In the genomic region with DNA sequence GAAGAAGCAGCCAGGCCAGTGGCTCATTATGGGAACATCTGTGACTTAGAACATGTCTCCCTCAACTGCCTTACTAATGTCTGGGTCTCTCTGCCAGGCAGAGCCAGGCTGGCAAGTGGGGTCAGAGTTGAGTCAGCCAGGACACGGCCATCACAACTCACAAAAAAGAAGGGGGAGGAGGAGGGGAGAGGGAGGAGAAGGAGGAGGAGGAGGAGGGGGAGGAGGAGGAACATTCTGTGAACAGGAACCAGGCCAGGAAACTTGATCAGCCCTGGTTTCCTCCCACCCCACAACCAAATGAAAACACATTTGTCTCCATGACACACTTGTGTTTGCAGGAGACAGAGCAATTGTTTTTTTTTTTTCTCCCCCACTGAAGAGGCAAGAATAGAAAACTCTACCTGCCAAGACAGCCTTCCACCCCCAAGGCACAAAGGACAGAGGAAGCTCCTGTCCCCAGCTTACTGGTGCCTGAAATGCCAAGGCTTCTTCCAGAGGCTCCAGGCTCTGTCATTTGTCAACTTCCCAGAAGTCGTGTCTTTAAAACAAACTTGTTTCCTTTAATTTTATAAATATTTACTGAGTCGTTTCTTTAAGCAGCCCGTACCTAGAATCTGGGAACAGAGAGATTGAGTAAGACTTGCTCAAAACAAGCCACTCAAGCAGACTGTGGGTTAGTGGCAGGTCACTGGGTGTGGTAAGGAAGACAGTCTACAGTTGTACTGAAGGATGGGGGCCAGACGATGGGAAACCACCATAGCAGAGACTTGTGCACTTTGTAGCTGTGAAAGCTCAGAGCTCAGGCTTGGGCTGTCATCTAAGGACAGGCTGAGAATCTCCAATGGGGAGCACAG, we compare ENCODE assay signal across 8 mouse cellular contexts.
DNase-seq lines count a peak whose midpoint lies in the region; ATAC-seq and TF ChIP-seq lines count a peak whose summit lies in the region.

No protein-coding gene starts in this region.

- no peak overlapping the region for H3K27ac ChIP-seq in midbrain, embryonic 11.5 days (ENCODE audit: low read depth, low read length)
- no peak overlapping the region for H3K27ac ChIP-seq in midbrain, embryonic 14.5 days (replicated peaks; ENCODE audit: low read depth, low read length)
- H3K27ac ChIP-seq in heart, postnatal 0 days (ENCODE audit: low read depth): peak overlapping the region; percentile 56
- peak overlapping the region; percentile 14; the same call in 1 of the 2 replicates for H3K27ac ChIP-seq in stomach, postnatal 0 days (replicated peaks)

- ATAC-seq in midbrain, embryonic 11.5 days (ENCODE audit: low FRiP score): no peak
- no peak for ATAC-seq in midbrain, embryonic 14.5 days (ENCODE audit: low FRiP score, low TSS enrichment)
- ATAC-seq in heart, postnatal 0 days (ENCODE audit: insufficient read depth, low read depth): peak; percentile 49; the same call in 1 of the 2 replicates
- ATAC-seq in stomach, postnatal 0 days (ENCODE audit: low FRiP score, low TSS enrichment): peak; percentile 77

- H3K27me3 ChIP-seq in midbrain, embryonic 11.5 days (ENCODE audit: control insufficient read depth, insufficient read depth, low read length): no peaks in the 10 kb centered on the region
- H3K27me3 ChIP-seq in midbrain, embryonic 14.5 days (ENCODE audit: control insufficient read depth, insufficient read depth, low read length): no peaks in the 10 kb centered on the region
- no peaks in the 10 kb centered on the region for H3K27me3 ChIP-seq in heart, postnatal 0 days (ENCODE audit: control insufficient read depth, insufficient read depth, low read length)
- H3K27me3 ChIP-seq in stomach, postnatal 0 days (ENCODE audit: control insufficient read depth, insufficient read depth, low read length): no peaks in the 10 kb centered on the region

- H3K4me2 ChIP-seq in midbrain, embryonic 11.5 days: no peak overlapping the region
- H3K4me2 ChIP-seq in midbrain, embryonic 14.5 days (ENCODE audit: low read length): no peak overlapping the region
- H3K4me2 ChIP-seq in heart, postnatal 0 days (ENCODE audit: low read depth, low read length): no peak overlapping the region
- H3K4me2 ChIP-seq in stomach, postnatal 0 days (replicated peaks; ENCODE audit: low read depth): no peak overlapping the region

- H3K36me3 ChIP-seq in midbrain, embryonic 11.5 days (ENCODE audit: control insufficient read depth, insufficient read depth, low read length): no peaks in the 10 kb centered on the region
- no peaks in the 10 kb centered on the region for H3K36me3 ChIP-seq in midbrain, embryonic 14.5 days (ENCODE audit: control insufficient read depth, insufficient read depth, low read length)
- H3K36me3 ChIP-seq in heart, postnatal 0 days (replicated peaks; ENCODE audit: control insufficient read depth, insufficient read depth, low read length): no peaks in the 10 kb centered on the region
- no peaks in the 10 kb centered on the region for H3K36me3 ChIP-seq in stomach, postnatal 0 days (ENCODE audit: control insufficient read depth, insufficient read depth, low read length)

- TF ChIP-seq EP300 in heart, postnatal 0 days (IDR thresholded peaks at IDR 0.05; ENCODE audit: low read depth): peak; percentile 56
- no peak for TF ChIP-seq EP300 in stomach, postnatal 0 days (optimal IDR thresholded peaks at IDR 0.05)

- 66% methylated on average over 5 of the region's 5 CpGs for WGBS in midbrain, embryonic 11.5 days
- 66% methylated on average over 5 of the region's 5 CpGs for WGBS in midbrain, embryonic 14.5 days
- WGBS in heart, postnatal 0 days: 28% methylated on average over 5 of the region's 5 CpGs
- 1% methylated on average over 5 of the region's 5 CpGs for WGBS in stomach, postnatal 0 days

- peak; percentile 33 for DNase-seq in midbrain, embryonic 11.5 days (ENCODE audit: low spot score, missing footprints)
- DNase-seq in midbrain, embryonic 14.5 days: no peak
- peak; percentile 29 for DNase-seq in heart, postnatal 0 days (ENCODE audit: low spot score)
- DNase-seq in kidney, postnatal 4 days: peak; percentile 33 to 57
- DNase-seq in stomach, postnatal 0 days (ENCODE audit: low spot score): no peak
- no peak for DNase-seq in cerebellum, adult 9-11 months
- DNase-seq in layer of hippocampus, adult 9-10 months (ENCODE audit: low spot score): no peak
- no peak for DNase-seq in layer of hippocampus, postnatal 25 days (ENCODE audit: extremely low spot score in 1 of 2, low spot score in 1 of 2)

- no peaks in the 10 kb centered on the region for H3K9me3 ChIP-seq in midbrain, embryonic 11.5 days (ENCODE audit: control insufficient read depth, low read length)
- H3K9me3 ChIP-seq in midbrain, embryonic 14.5 days (ENCODE audit: control insufficient read depth, low read length): no peaks in the 10 kb centered on the region
- H3K9me3 ChIP-seq in heart, postnatal 0 days (replicated peaks; ENCODE audit: control insufficient read depth, low read length): no peaks in the 10 kb centered on the region
- H3K9me3 ChIP-seq in stomach, postnatal 0 days (ENCODE audit: control insufficient read depth, low read length): no peaks in the 10 kb centered on the region

- no peaks in the 10 kb centered on the region for H3K4me1 ChIP-seq in midbrain, embryonic 11.5 days (ENCODE audit: control insufficient read depth, insufficient read depth, low read length)
- H3K4me1 ChIP-seq in midbrain, embryonic 14.5 days (ENCODE audit: control insufficient read depth, insufficient read depth, low read length): no peaks in the 10 kb centered on the region
- no peaks in the 10 kb centered on the region; the same call in 1 of the 2 replicates for H3K4me1 ChIP-seq in heart, postnatal 0 days (ENCODE audit: control insufficient read depth, insufficient read depth)
- H3K4me1 ChIP-seq in stomach, postnatal 0 days (replicated peaks; ENCODE audit: control insufficient read depth, insufficient read depth): no peaks in the 10 kb centered on the region; the same call in 1 of the 2 replicates

- no peak overlapping the region for H3K9ac ChIP-seq in midbrain, embryonic 11.5 days (ENCODE audit: low read length)
- H3K9ac ChIP-seq in midbrain, embryonic 14.5 days (replicated peaks; ENCODE audit: low read length): no peak overlapping the region
- no peak overlapping the region for H3K9ac ChIP-seq in heart, postnatal 0 days (replicated peaks; ENCODE audit: low read depth, low read length)
- no peak overlapping the region for H3K9ac ChIP-seq in stomach, postnatal 0 days (ENCODE audit: low read length)

- no peak for TF ChIP-seq CTCF in heart, postnatal 0 days (IDR thresholded peaks at IDR 0.05; ENCODE audit: low read depth)
- no peak for TF ChIP-seq CTCF in stomach, postnatal 0 days (IDR thresholded peaks at IDR 0.05; ENCODE audit: low read depth)

- H3K4me3 ChIP-seq in midbrain, embryonic 11.5 days (ENCODE audit: low read depth, low read length): no peak overlapping the region
- no peak overlapping the region for H3K4me3 ChIP-seq in midbrain, embryonic 14.5 days (replicated peaks; ENCODE audit: low read depth, low read length)
- H3K4me3 ChIP-seq in heart, postnatal 0 days (ENCODE audit: low read depth, low read length): no peak overlapping the region
- H3K4me3 ChIP-seq in stomach, postnatal 0 days (ENCODE audit: low read depth, low read length): no peak overlapping the region

Comparison
In these comparisons a context has a peak if more than half of its experiments do, and no peak if none do; other contexts are left out.
1. DNase-seq: peak in midbrain, embryonic 11.5 days (single experiment), heart, postnatal 0 days (single experiment) and kidney, postnatal 4 days (2 of 2); none in midbrain, embryonic 14.5 days (single experiment), stomach, postnatal 0 days (single experiment), cerebellum, adult 9-11 months (single experiment), layer of hippocampus, adult 9-10 months (single experiment) and layer of hippocampus, postnatal 25 days (0 of 2).
2. ATAC-seq: peak in heart, postnatal 0 days (single experiment) and stomach, postnatal 0 days (single experiment); none in midbrain, embryonic 11.5 days (single experiment) and midbrain, embryonic 14.5 days (single experiment).
3. H3K27ac ChIP-seq: peak in heart, postnatal 0 days (single experiment) and stomach, postnatal 0 days (single experiment); none in midbrain, embryonic 11.5 days (single experiment) and midbrain, embryonic 14.5 days (single experiment).